Mouse (Mus musculus) lung, postnatal 4 days (tissue): Measurements from ENCODE around the gene Gm21425.
"Not testable (repeated sequence)": the region's sequence is repeated elsewhere in the genome, so short reads cannot be mapped to it uniquely, and the experiment has no call there.

ENCODE experiments used
- DNase-seq, 2 experiments: peaks; one replicate each; pipeline ENCODE4 v3.0.0; 2021

Gm21425 gene

DNA sequence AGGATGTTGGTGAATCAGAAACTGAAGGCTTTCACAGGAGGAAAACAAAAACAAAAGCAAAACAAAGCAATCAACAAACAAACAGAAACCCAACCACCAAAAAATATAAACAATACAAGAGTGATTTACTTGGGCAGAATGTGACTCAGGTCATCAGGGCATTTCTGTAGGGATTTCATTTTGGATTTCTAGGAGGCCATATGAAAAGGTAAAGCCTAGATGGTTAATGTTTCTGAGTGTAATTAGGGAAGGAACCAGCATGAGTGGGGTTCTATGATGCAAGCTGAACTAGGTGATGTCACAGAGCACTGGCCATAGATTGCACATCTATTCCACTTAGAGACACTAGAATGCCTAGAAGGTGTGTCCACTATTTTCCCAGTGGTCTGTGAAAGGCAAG is at the start of gene Gm21425:
Gene Gm21425, plus strand, starts transcription at position 301 of the 400 bp plus-strand sequence.
- DNase-seq = not testable (repeated sequence)

GRCm38 (mm10) chrY:13133392-13133791 is 28.4 kb upstream of the Gm21425 start, which contains the start of gene Gm21891:
Gene Gm21891 (minus strand): TSS chrY:13133492.
- not testable (repeated sequence) for DNase-seq
